Mouse (Mus musculus) E14TG2a.4 (cell line): ENCODE measurements at regions not wholly inside any gene's neighbourhood (a gene's known extent, or its start where the extent isn't known, plus 50 kb on each side); places are given as distances from the start of the nearest gene placed in this dataset.

Source experiments
- CTCF ChIP-seq: conservative IDR thresholded peaks from 2 replicates; pipeline ENCODE4 v1.5.1; 2014; ENCODE audit warnings: low read length
- NANOG ChIP-seq: IDR thresholded peaks from 2 replicates; pipeline ENCODE4 v1.6.1; 2014; ENCODE audit warnings: borderline replicate concordance, low read length, mixed read lengths

DNA sequence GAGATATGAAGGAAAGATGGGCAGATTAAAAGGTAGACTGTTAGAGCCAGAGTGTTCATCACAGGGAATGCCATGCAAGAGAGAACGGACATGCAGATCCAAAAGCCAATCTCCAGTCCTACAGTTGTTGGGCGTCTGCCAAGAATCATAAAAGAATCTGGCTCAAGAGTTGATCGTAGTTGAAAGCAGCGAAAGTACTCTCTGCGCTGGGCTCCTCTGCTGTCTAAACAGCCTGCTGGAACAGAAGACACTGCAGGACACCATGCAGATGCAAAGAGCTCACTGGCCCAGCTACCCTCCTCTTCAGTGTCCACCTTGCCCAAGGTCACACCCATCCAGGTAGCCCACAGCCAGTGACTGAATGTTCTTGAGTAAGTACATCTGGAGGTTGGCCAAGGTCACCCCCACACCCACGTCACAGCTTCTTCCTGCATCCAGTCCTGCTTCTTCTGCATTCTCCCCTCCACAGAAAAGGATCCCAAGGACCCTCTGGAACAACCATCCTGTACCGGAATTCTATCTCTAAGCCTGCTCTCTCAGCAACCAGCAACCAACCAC is 77.1 kb upstream of the Gm10260 start:
- TF ChIP-seq CTCF: no peak
- TF ChIP-seq NANOG: no peak
